Mouse (Mus musculus): ENCODE results near the gene Gpr137.
A peak's percentile ranks its signal among the peaks of the same experiment; 100 is the strongest.

Gpr137 gene

DNA sequence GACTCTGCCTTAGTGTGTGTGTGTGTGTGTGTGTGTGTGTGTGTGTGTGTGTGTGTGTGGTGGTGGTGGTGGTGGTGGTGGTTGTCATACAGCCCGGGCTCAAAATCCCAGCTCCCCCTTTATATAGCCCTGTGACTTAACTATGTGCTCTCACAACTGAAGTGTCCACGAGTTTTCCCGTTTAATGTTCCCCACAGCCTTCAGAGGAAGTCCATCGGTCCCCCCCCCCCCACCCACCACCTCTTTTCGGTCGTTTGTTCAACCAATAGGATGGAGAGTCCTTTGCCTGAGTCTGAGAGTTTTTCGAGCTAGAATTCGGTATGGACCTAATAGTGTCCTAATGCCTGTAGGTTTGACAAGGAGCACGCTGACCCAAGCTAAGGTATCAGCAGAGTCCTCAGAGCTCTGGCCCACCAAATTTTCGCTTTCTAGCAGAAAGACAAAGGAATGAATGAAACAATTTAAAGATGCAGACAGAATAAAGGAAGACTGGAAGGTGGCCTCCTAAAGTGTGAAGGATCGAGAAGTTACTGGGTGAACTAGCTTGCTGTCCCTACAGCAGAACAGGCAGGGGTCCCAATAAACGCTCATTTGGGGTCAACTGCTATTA is 31.4 kb upstream of the Gpr137 start:
- no peak for DNase-seq (ENCODE audit: low spot score)

DNA sequence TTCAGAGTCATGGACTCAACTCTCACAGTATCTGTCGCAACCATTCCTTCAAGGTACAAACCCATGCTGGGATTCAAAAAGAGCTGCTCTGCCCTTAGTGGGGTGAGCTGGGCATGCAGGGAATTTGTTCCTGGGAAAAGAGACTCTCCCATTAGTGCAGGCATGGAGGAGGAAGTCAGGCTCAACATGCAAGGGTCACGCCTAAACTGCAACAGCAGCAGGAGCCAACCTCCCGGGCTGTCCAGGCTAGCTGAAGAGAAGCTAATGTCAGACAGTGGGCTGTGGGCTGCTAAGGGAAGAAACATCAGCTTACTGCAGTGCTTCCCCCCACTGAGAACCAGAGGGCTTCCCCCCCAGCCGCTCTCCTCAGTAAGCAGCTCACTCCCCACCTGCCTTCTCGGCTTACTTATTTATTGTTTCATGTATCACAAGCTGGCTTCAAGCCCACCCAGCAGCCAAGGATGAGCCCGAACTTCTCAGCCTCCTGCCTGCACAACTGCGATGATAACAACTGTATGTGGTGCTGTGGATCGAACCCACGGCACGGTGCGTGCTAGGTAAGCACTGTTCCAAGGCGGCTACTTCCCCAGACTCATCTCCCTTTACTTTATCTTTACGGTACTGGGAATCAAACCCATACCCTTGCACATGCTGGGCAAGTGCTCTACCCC is 30.1 kb upstream of the Gpr137 start:
- no peak for DNase-seq (ENCODE audit: low spot score)

DNA sequence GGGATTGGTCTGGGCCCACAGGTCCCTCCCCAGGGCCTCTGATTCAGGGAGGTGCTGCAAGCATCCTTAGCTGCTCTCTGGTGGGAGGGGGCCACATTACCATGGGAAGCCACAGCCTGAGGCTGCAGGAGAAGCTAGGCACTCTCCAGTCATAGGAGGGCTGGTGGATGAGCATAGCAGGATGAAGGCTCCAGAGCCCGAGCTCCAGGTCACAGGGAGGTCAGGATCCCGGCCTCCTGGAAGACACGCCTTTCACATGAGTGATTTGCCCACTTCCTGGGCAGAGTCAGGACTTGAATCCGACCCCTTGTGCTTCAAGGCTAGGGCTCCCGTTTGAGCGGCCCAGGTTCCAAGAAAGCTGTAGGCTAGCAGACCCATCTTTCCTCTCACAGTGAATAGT is 29.4 kb upstream of the Gpr137 start:
- no peak for DNase-seq (ENCODE audit: low spot score)

DNA sequence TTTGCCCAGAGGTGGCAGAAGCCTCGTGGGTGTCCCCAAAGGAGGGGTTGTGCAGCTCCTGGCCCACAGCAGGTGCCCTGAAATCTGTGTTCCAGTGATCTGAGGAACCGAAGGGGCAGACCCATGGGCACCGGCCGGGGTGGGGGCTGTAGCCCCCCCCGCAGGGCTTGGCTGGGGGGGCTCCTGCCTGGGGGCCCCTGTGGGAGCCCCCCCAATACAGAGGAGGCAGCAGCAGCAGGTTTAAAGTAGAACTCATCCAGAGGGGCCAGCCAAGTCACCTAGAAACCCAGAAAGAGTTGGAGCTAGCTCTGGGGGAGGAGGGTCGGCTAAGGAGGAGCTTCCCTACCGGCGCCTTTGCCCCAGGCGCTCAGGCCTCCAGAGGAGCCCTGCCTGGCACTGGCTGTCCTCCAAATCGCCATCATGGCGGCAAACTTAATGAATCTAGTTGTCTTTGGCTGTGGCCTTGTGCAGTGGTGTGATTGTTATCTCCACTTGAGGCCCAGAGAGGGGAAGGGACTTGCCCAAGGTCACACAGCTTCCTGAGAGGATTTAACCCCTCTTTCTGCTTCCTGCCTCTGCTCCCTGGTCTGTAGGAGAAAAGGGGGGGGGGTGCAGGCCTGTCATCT is 28.3 kb upstream of the Gpr137 start:
- peak; percentile 66 for DNase-seq (ENCODE audit: low spot score)

DNA sequence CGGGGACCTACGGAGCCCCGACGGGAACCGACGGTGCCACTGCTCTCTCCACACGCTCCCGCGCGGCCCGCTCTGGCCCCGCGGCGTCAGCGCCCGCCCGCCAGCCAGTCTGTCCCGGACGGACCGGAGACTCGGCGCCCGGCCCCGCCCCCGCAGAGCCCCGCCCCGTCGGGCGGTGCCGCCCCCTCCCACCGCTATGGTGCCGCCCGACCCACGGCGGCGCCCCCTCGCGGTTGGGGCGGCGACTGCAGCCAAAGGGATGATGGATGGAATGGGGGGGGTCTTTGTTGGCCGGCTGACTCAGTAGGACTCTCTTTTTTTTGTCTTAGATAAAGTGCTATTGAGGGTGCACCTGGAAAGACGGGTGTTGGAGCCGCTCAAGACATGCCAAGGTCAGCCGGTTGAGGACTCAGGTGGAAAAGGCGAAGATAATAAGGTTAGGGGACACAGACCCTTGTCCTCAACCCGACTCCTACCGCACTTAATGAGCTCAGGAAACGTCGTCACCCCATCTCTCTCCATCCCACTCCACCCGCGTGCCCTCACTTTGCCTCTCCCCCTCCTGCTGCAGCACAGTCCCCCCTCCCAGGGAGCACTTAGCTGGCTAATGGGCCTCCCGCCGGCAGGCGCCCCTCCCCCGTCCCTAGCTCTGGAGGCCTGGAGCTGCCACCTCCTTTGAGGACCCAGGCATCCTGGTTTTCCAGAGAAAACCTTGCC is 27.5 kb upstream of the Gpr137 start:
- no peak for DNase-seq (ENCODE audit: low spot score)

DNA sequence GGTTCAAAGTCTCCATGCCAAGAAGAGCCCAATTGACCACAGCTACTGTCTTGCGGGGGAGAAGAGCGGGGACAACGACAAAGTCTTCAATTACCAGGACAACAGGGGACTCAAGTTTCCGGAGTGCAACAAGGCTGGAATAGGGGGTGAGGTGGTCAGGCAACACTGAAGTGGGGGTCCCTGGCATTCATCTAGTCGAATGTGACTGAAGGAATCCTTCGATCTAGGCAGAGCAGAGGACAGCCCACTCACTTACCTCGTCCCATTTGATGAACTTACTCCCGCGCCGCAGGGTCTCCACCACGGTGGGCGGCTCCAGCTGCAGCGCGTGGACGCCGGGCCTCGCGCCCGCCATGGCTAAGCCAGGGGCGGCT is 27.0 kb upstream of the Gpr137 start:
- DNase-seq (ENCODE audit: low spot score), result no peak

DNA sequence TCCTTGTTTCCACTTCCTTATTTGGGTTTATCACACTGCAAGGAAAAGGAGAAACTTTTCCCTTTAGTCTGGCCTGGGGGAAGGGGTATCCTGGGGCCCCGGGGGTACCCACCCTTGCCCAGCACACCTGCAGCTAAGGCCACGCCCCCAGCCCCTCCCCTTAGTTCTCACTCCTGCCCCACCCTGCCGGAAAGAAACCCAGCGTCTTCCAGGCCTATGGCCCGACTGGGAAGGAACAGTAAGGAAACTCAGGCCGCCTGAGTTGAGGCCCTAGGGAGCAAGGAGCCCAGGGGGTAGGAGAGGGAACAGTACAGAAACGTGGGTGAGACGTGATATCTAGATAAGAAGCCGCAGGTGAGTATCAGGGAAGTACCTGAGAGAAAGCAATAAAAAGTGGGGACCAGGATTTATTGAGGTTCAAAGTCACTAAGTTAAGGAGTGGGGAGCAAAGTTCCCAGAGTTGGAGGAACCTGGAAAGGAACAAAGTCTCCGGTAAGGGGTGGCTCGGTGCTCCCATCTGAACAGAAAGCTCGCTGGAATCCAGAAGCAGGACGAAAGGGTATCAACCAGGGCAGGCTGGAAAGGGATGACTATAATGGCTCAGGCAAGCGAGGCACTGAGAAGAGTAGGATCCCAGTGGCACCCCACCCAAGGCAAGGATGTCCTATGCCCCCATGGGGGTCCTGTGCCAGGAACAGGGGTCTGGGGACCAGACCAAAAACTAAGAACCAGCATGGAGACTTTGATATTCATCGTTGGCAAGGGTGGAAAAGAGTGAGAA is 26.4 kb upstream of the Gpr137 start:
- no peak for DNase-seq (ENCODE audit: low spot score)

DNA sequence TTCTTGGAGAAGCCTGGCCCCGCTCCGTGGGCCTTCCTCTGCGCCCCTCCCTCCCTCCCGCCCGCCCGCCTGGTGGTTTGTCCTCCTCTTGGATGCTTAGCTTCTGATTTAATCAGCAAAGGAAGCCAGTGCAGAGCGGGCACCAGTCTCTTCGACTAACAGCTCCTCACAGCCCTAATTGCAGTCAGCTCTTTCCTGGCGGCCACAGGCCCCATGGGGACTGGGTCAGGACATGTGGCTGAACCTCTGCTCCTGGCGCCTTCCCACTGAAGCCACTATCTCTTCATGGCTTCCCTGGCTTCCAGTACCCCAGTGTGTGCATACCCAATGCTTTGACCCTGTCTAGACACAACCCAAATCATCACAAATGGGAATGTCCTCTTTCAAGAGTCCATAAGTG is 14.2 kb upstream of the Gpr137 start:
- DNase-seq (ENCODE audit: low spot score), result no peak

DNA sequence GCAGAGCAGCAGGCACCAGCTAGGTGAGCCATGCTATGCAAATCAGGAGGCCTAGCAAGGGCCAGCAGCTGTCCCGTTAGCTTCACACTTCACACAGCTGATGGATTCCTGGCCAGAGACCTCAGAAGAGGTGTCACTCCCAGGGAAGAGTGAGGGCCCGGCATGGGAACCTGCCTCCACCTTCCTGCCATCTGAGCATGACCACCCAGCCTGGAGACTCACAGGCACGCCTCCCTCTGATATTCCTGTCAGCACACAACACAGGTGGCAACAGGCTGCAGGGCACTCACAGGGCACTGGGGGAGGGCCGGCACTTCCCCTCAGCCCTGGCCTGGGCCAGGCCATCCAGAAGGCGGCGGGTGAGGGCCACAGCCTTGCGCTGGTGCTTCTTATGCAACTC is 13.1 kb upstream of the Gpr137 start:
- no peak for DNase-seq (ENCODE audit: low spot score)

DNA sequence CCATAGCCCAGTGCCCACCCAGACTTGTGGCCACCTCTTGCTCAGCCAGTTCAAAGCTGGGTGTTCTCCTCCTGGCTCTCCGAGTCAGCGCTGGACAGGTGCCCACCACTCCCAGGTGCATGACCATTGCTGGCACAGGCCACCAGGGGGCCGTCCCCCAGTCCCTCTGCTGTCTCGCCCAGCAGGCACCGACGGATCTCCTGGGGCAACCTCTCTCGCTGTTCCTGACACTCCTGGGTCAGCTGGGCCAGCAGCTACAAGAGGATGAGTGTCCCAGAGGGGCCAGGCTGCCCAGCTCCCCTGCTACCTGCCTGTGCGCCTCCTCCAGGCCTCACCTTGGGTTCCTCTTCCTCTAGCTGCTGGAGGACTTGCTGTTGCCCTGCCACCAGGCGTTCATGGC is 11.8 kb upstream of the Gpr137 start:
- no peak for DNase-seq (ENCODE audit: low spot score)

DNA sequence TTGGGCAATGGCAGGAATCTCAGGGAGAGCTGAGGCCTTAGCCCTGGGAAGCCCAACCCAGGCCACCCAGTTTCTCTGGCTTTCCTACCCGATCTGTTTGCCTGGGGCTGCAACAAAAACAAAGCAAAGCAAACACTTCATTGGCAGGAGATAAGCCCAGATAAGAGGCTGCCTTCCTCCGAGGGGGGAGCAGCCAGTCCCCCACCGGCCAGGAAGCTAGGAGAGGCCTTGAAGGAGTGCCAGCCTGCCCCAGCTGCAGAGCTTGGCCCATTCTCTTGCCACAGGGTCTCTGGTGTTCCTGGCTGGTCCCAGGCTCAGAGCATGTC is 10.4 kb upstream of the Gpr137 start:
- DNase-seq (ENCODE audit: low spot score), result peak; percentile 94

DNA sequence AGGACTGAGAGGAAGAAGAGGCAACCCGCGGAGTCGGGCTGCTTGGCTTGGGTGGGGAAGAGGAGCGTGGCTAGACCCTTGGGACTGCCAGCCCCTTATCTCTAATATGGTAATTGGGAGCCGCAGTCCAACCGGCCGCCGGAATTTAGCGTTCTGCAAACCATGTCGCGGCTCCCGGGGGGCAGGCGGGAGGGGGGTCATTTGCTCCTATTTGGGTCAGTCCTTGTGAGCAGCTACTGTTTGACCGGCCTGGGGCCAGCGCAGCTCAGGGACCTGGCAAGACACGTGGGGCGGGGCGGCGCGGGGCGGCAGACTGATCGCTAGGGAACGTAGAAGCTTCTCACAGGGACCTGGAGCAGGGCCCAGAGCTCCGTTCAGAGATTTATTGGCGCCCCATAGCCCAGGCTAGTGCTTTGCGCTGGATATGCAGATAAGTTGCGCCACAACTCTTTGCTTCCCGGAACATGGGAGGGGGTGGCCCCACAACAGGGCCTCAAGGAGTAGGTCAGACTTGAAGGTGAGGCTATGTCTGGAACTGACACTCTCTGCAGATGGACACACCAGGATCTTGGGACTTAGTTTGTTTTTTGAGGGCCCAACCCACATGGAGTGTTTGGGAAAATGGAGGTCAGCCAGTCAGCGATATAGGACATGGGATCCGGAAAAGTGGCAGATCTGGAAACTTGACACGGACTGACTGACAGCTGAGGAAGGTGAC is 9.9 kb upstream of the Gpr137 start:
- DNase-seq (ENCODE audit: low spot score), result peak; percentile 85

DNA sequence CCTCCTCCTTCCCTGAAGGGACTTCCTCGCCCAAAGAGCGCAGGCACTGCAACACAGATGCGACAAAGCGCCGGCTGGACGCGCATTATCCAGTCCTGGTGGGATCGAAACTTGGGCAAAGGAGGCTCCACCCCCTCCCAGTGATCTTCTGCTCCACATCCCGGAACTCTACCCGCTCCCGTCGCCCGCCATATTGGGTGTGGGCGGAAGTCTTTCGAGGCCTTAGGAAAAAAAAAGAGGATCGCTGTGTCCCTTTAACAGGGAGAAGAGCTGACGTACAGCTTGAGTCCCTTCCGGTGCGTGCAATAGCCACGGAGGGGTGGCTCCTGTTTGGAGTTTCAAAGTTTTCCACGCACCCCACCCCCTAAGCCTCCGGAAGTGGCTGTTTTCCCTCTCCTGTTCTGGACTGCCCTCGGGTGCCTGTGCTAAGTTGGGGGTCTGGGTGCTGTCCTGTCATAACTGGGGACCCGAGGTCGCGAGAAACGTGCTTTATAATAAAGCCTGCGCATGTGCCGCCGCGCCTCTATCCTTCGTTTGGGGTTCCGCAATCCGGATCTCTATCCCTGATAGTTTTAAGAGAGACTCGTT is 9.2 kb upstream of the Gpr137 start:
- peak; percentile 95 for DNase-seq (ENCODE audit: low spot score)

DNA sequence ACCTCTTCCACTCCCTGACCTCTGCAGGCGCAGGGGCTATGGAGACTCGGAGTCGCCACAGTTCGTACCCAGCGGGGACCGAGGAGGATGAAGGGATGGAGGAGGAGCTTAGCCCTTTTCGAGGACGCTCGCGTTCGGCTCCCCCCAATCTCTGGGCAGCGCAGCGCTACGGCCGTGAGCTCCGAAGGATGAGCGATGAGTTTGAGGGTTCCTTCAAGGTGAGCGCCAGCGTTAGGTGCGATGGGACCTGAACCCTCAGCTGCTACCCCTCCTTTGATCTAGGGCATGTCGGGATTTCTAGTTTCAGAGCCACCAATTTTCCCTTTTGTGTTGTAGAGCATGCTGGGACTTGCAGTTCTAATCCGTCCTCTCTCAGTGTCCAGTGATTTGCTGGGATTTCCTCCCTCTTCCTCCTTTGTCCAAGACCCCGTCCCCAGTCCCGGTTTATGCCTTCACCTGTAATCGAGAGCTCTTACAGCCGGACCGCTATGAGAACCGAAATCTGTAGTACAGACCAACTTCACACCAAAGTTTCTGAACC is 8.4 kb upstream of the Gpr137 start:
- DNase-seq (ENCODE audit: low spot score), result no peak

DNA sequence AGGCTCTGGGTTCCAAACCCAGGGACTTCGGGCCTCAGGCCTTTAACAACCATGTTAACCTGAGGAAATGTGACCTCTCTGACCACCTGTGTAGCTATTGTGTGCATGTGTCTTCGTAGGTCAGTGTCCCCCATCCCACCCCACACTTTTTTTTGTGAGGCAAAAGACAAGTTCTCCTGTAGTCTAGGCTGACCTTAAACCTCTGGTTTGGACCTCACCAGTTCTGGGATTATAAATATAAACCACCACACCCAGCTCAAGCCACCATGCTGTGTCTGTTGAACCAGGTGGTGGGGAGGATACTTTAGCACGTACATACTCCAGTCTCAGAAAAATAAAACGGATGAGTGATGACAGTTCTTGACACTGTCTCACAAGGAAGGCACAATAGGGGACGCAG is 7.7 kb upstream of the Gpr137 start:
- DNase-seq (ENCODE audit: low spot score), result no peak

DNA sequence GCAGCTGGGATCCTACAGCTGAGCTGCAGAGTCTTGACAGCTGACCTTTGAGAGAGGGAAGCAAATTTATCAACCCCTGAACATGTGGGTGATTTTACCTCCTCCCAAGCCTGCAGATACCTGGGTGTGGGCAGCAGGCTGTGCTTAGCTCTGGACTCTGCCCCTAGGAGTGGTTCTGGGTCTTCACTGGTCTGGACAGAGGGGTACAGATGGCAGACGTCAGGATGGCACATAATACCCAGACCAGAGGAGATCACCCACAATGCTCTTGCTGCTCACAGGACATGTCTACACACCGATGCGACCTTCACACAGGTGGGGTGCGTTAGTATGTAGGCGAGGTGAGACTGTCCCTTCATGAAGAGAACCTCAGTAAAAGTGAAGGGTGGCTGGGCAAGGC is 7.3 kb upstream of the Gpr137 start:
- DNase-seq (ENCODE audit: low spot score), result no peak

DNA sequence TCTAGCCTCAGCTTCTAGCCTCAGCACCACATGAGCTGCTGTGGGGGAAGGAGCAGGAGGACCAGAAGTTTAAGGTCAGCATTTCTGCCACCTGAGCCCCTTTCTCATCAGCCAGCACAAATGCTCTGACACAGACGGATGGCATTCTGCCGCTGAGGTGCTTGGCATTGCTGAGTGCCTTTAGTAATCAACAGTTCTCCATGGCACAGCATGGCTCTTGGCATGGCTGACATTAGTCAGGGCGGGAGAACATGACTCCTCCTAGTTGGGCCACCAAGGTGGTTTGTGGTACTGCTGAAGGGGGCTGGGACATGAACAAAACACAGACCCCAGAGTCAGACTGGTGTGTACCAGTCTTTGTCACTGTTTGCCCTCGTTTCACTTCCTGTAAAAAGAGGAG is 5.9 kb upstream of the Gpr137 start:
- DNase-seq (ENCODE audit: low spot score), result no peak

DNA sequence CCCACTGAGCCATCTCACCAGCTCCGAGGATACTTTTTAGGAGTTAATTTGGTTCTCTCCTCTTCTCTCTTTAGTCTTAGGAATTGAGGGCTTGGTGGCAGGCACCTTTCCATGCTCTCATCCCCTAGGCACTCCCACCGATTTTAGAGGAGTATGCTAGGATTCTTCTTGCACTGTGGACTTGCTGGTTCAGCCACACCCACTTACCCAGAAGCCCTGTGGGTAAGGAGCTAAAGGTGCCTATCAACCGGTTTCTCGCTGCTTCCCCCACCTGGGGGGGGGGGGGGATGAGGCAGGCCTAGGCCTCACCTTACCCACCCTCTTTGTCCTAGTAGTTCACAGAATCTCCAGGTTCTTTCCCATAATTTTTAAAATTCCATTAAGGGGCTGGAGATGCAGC is 5.5 kb upstream of the Gpr137 start:
- no peak for DNase-seq (ENCODE audit: low spot score)

DNA sequence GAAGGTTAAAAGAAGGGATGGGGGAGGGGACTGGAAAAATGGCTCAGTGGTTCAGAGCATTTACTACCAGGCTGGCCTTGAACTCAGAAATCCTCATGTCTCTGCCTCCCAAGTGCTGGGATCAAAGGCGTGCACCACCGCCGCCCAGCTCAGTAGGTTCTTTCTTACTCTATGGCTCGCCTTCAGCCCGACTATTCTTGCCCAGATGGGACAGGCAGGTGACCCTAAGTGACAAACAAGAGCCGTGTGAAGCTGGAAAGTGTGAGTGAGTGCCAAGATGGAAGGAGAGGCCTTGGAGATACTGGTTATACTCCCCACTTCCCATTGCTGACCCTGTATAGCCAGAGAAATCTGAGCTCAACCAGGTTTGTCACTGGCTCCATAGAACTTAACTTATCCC is 1.4 kb upstream of the Gpr137 start:
- no peak for DNase-seq (ENCODE audit: low spot score)

DNA sequence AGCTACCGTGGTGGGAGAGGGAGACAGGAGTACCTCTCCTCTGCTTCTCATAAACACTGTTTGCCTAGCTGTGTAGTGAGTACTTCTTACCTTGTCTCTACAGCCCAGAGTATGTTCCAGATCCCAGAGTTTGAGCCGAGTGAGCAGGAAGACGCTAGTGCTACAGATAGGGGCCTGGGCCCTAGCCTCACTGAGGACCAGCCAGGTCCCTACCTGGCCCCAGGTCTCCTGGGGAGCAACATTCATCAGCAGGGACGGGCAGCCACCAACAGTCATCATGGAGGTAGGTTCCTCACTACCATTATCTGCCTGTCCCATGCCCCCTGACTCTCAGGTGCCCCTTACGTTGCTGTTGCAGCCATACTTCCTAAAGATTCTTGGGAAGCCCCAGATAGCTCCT is 484 bp upstream of the Gpr137 start:
- no peak for DNase-seq (ENCODE audit: low spot score)

Measured in ovary, adult 18-20 months (tissue).